Mouse (Mus musculus) bone marrow, adult 2 months (tissue): ENCODE results near the gene Actr2.

Source experiments
- CTCF ChIP-seq: fragments of 200-500 bp; IDR thresholded peaks from 2 replicates; pipeline ENCODE4 v1.5.1; 2011; ENCODE audit warnings: low read length, control low read depth; ENCODE audit not compliant: control insufficient read depth, insufficient read depth
- POLR2A ChIP-seq: fragments of 200-500 bp; IDR thresholded peaks from 2 replicates; pipeline ENCODE4 v1.6.1; 2011; ENCODE audit warnings: low read depth, mild to moderate bottlenecking, control low read depth, low read length, borderline replicate concordance; ENCODE audit not compliant: control insufficient read depth

GRCm38 (mm10) chr11:20116030-20116551 is 3.4 kb upstream of the Actr2 start:
- TF ChIP-seq CTCF (no peak), POLR2A (no peak)
